Mouse (Mus musculus) heart, embryonic 16.5 days (tissue): ENCODE measurements around the gene Btd. TPM values are rescaled to one million over a fixed set of nuclear protein-coding genes. Genes with fewer than 3 reads are reported as not detected.

Experiments used
- ATAC-seq: fragments of 200-750 bp; cut with Nextera tagmentation; replicated peaks from 2 replicates; pipeline ENCODE4 v1.8.0; 2017; ENCODE audit warnings: moderate number of reproducible peaks; ENCODE audit not compliant: insufficient read depth, low FRiP score; ENCODE audit errors: extremely low read depth
- H3K27ac ChIP-seq: fragments of 300-500 bp; sonication (generic); 2 replicates; pipeline ENCODE4 v1.5.1; 2014; ENCODE audit warnings: mild to moderate bottlenecking, low read length, control low read depth, moderate library complexity
- H3K27me3 ChIP-seq: fragments of 300-500 bp; sonication (generic); 2 replicates; pipeline ENCODE4 v1.6.1; 2014; ENCODE audit warnings: low read length, mixed read lengths; ENCODE audit not compliant: control insufficient read depth, insufficient read depth
- H3K36me3 ChIP-seq: fragments of 300-500 bp; sonication (generic); 2 replicates; pipeline ENCODE4 v1.6.1; 2014; ENCODE audit not compliant: control insufficient read depth, insufficient read depth
- H3K4me1 ChIP-seq: fragments of 300-500 bp; sonication (generic); 2 replicates; pipeline ENCODE4 v1.6.1; 2014; ENCODE audit warnings: low read length, mixed read lengths; ENCODE audit not compliant: control insufficient read depth, insufficient read depth
- H3K4me2 ChIP-seq: fragments of 300-500 bp; sonication (generic); 2 replicates; pipeline ENCODE4 v1.6.1; 2014; ENCODE audit warnings: low read depth, mild to moderate bottlenecking, control low read depth, low read length
- H3K4me3 ChIP-seq: fragments of 300-500 bp; sonication (generic); 2 replicates; pipeline ENCODE4 v1.5.1; 2014; ENCODE audit warnings: mild to moderate bottlenecking, control low read depth, low read length
- H3K9ac ChIP-seq: fragments of 300-500 bp; sonication (generic); 2 replicates; pipeline ENCODE4 v1.6.1; 2014; ENCODE audit warnings: low read length, control low read depth
- H3K9me3 ChIP-seq: fragments of 300-500 bp; sonication (generic); replicated peaks from 2 replicates; pipeline ENCODE4 v1.6.1; 2016; ENCODE audit warnings: low read length; ENCODE audit not compliant: control insufficient read depth
- WGBS: fragments of 180-500 bp; shearing (Covaris S2); extraction: QIAGEN DNeasy Blood & Tissue Kit; methylation state at CpG from one replicate; pipeline ENCODE4 v1.1.7; 2014; 5-methylcytosine and 5-hydroxymethylcytosine counted together
- polyA plus RNA-seq: library from polyadenylated mRNA; unstranded; fragments of >200 nt; fragmentation: Nextera tagmentation; extraction: Ambion mirVana; gene quantifications from 2 replicates; pipeline ENCODE4 v1.2.1, GENCODE M21; 2015

Gene Btd
- polyA plus RNA-seq, 1 experiment from 2014 or later = 23.4 TPM

DNA sequence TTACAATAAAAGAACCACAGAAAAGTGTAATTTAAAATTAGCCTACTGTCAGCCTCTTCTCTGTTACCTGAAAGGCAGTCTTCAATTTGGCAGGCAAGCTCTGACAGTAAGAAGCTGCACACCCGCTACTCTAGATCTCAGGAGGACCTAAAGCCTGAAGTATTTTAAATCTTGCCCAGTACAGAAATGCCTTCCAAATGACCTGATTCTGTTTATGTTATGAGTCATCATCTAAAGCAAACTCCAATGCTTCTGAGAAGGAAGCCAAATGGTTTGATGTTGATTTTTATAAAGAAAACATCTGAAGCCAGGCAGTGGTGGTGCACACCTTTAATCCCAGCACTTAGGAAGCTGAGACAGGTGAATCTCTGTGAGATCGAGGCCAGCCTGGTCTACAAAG, 59.5 kb downstream of the Btd start:
- Histone ChIP-seq H3K4me2 (no peak overlapping the region), H3K9me3 (no peaks in the 10 kb centered on the region), H3K27ac (no peak overlapping the region), H3K4me3 (no peak overlapping the region), H3K9ac (no peak overlapping the region), H3K4me1 (peaks cover 21% of the 10 kb centered on the region), H3K36me3 (peaks cover 20% of the 10 kb centered on the region), H3K27me3 (no peaks in the 10 kb centered on the region)
- ATAC-seq = no peak
- 86% methylated on average over 2 of the region's 2 CpGs for WGBS

- Histone ChIP-seq H3K27ac (no peak overlapping the region), H3K9ac (no peak overlapping the region), H3K9me3 (no peaks in the 10 kb centered on the region), H3K27me3 (no peaks in the 10 kb centered on the region), H3K36me3 (peaks cover 11% of the 10 kb centered on the region), H3K4me3 (no peak overlapping the region), H3K4me2 (no peak overlapping the region), H3K4me1 (no peaks in the 10 kb centered on the region)
- no peak for ATAC-seq
- 80% methylated on average over 1 of the region's 1 CpGs for WGBS
These were observed 68.5 kb downstream of the Btd start for GRCm38 (mm10) chr14:31709343-31709742.

- H3K4me1 ChIP-seq = no peaks in the 10 kb centered on the region
- no peak overlapping the region for H3K4me2 ChIP-seq
- H3K27ac ChIP-seq = no peak overlapping the region
- peaks cover 23% of the 10 kb centered on the region for H3K36me3 ChIP-seq
- H3K9ac ChIP-seq = no peak overlapping the region
- H3K27me3 ChIP-seq = no peaks in the 10 kb centered on the region
- H3K9me3 ChIP-seq = no peaks in the 10 kb centered on the region
- ATAC-seq = no peak
- H3K4me3 ChIP-seq = no peak overlapping the region
These were observed 74.8 kb downstream of the Btd start for GRCm38 (mm10) chr14:31715669-31716068.

- Histone ChIP-seq H3K9ac (no peak overlapping the region), H3K9me3 (no peaks in the 10 kb centered on the region), H3K4me2 (no peak overlapping the region), H3K4me1 (no peaks in the 10 kb centered on the region), H3K4me3 (no peak overlapping the region), H3K36me3 (peaks cover 28% of the 10 kb centered on the region), H3K27ac (no peak overlapping the region), H3K27me3 (no peaks in the 10 kb centered on the region)
- 96% methylated on average over 5 of the region's 5 CpGs for WGBS
- no peak for ATAC-seq
These were observed 76.5 kb downstream of the Btd start for GRCm38 (mm10) chr14:31717360-31717759.

Other genes starting within 250 kb of the Btd start
- gene Sh3bp5, start 204.9 kb upstream of the Btd start, polyA plus RNA-seq = 25.8 and 26.4 TPM in 2 replicates
- gene Eaf1, start 146.6 kb upstream of the Btd start, polyA plus RNA-seq = 13.0 and 14.7 TPM in 2 replicates
- gene Mettl6, start 146.0 kb upstream of the Btd start, polyA plus RNA-seq = 41.1 and 47.3 TPM in 2 replicates
- gene Colq, start 49.7 kb upstream of the Btd start, polyA plus RNA-seq = 16.3 and 18.8 TPM in 2 replicates
- gene Gm49387, start 150 bp upstream of the Btd start, polyA plus RNA-seq = 0.87 and 4.3 TPM in 2 replicates
- gene Hacl1, start 258 bp downstream of the Btd start, polyA plus RNA-seq = 9.8 and 14.3 TPM in 2 replicates
- 5.3 TPM in 2 replicates for gene Ankrd28, start 189.6 kb downstream of the Btd start, polyA plus RNA-seq